Mouse (Mus musculus) bone marrow macrophage, adult 2 months (primary cell): ENCODE results near the gene Bahd1. TPM values are rescaled to one million over a fixed set of nuclear protein-coding genes. Genes with fewer than 3 reads are reported as not detected.
A peak's percentile ranks its signal among the peaks of the same experiment; 100 is the strongest.

Source experiments
- H3K27ac ChIP-seq: 2 replicates; pipeline ENCODE4 v1.5.1; 2012; ENCODE audit warnings: low read depth, low read length; ENCODE audit not compliant: insufficient read depth
- H3K4me1 ChIP-seq: 2 replicates; pipeline ENCODE4 v1.6.1; 2012; ENCODE audit warnings: low read length; ENCODE audit not compliant: control insufficient read depth, insufficient read depth
- H3K4me3 ChIP-seq: 2 replicates; pipeline ENCODE4 v1.5.1; 2012; ENCODE audit warnings: mild to moderate bottlenecking, low read length, moderate library complexity; ENCODE audit not compliant: insufficient read depth
- CTCF ChIP-seq: IDR thresholded peaks from 2 replicates; pipeline ENCODE4 v1.5.1; 2012; ENCODE audit warnings: low read depth, mild to moderate bottlenecking, low read length, moderate library complexity
- POLR2A ChIP-seq: IDR thresholded peaks from 2 replicates; pipeline ENCODE4 v1.6.1; 2012; ENCODE audit warnings: mild to moderate bottlenecking, low read depth, low read length, borderline replicate concordance
- polyA plus RNA-seq: library from polyadenylated mRNA; stranded (reverse); fragments of >200 nt; gene quantifications from 2 replicates; pipeline ENCODE4 v1.2.4, GENCODE M21; 2012; ENCODE audit not compliant: missing spikeins, insufficient read depth, insufficient read length

The Bahd1 gene
- polyA plus RNA-seq, 1 experiment = 28.2 TPM

GRCm38 (mm10) chr2:118897808-118898207 is 2.4 kb upstream of the Bahd1 start:
- H3K4me3 ChIP-seq = no peak overlapping the region
- TF ChIP-seq CTCF (no peak), POLR2A (no peak)
- H3K27ac ChIP-seq = no peak overlapping the region
- peaks cover 12% of the 10 kb centered on the region for H3K4me1 ChIP-seq

GRCm38 (mm10) chr2:118898771-118899170 is 1.4 kb upstream of the Bahd1 start:
- Histone ChIP-seq H3K4me3 (no peak overlapping the region), H3K27ac (no peak overlapping the region), H3K4me1 (peaks cover 21% of the 10 kb centered on the region)
- TF ChIP-seq CTCF (no peak), POLR2A (no peak)

GRCm38 (mm10) chr2:118899306-118899705 is 871 bp upstream of the Bahd1 start:
- Histone ChIP-seq H3K4me1 (peaks cover 26% of the 10 kb centered on the region), H3K27ac (no peak overlapping the region), H3K4me3 (no peak overlapping the region)
- TF ChIP-seq POLR2A (no peak), CTCF (no peak)

- peak overlapping the region; percentile 11 for H3K27ac ChIP-seq
- H3K4me1 ChIP-seq = peaks cover 36% of the 10 kb centered on the region
- no peak for TF ChIP-seq CTCF
- no peak for TF ChIP-seq POLR2A
- H3K4me3 ChIP-seq = peak overlapping the region; percentile 58
These were observed 606 bp downstream of the Bahd1 start for GRCm38 (mm10) chr2:118900826-118901140.

- TF ChIP-seq CTCF (no peak), POLR2A (no peak)
- Histone ChIP-seq H3K4me3 (peak overlapping the region; percentile 82), H3K27ac (peak overlapping the region; percentile 41), H3K4me1 (peaks cover 41% of the 10 kb centered on the region)
These were observed 1.2 kb downstream of the Bahd1 start for GRCm38 (mm10) chr2:118901175-118902031.

GRCm38 (mm10) chr2:118902051-118903025 is 2.2 kb downstream of the Bahd1 start:
- H3K4me1 ChIP-seq = peaks cover 48% of the 10 kb centered on the region
- no peak for TF ChIP-seq POLR2A
- no peak for TF ChIP-seq CTCF
- H3K4me3 ChIP-seq = peak overlapping the region; percentile 82
- no peak overlapping the region for H3K27ac ChIP-seq

- Histone ChIP-seq H3K4me1 (peaks cover 43% of the 10 kb centered on the region), H3K4me3 (no peak overlapping the region), H3K27ac (no peak overlapping the region)
- no peak for TF ChIP-seq POLR2A
- no peak for TF ChIP-seq CTCF
These were observed 3.2 kb downstream of the Bahd1 start for GRCm38 (mm10) chr2:118903333-118903741.

GRCm38 (mm10) chr2:118905433-118906117 is 5.4 kb downstream of the Bahd1 start:
- TF ChIP-seq POLR2A = no peak
- no peak for TF ChIP-seq CTCF
- peaks cover 48% of the 10 kb centered on the region for H3K4me1 ChIP-seq

GRCm38 (mm10) chr2:118906118-118906492 is 5.9 kb downstream of the Bahd1 start:
- 0 out of 2 replicates have a peak overlapping the region, but pooled peaks have one; percentile 10 for H3K27ac ChIP-seq
- TF ChIP-seq POLR2A = no peak
- TF ChIP-seq CTCF = no peak
- H3K4me1 ChIP-seq = peaks cover 48% of the 10 kb centered on the region
- no peak overlapping the region for H3K4me3 ChIP-seq

More at GRCm38 (mm10) chr2:118905433-118906117, 5.4 kb downstream of the Bahd1 start:
- Histone ChIP-seq H3K4me3 (no peak overlapping the region), H3K27ac (0 out of 2 replicates have a peak overlapping the region, but pooled peaks have one; percentile 10)
